Mouse (Mus musculus) ES-E14 (cell line): ENCODE measurements at regions not wholly inside any gene's neighbourhood (a gene's known extent, or its start where the extent isn't known, plus 50 kb on each side); places are given as distances from the start of the nearest gene placed in this dataset.

Experiments used
- CHD2 ChIP-seq: IDR thresholded peaks from 2 replicates; pipeline ENCODE4 v1.6.1; 2014; ENCODE audit warnings: mild to moderate bottlenecking, low read depth, low read length, inconsistent platforms
- HCFC1 ChIP-seq: IDR thresholded peaks from 2 replicates; pipeline ENCODE4 v1.6.1; 2012; ENCODE audit warnings: low read length, inconsistent platforms, borderline replicate concordance; ENCODE audit not compliant: insufficient read depth
- MAFK ChIP-seq: IDR thresholded peaks from 2 replicates; pipeline ENCODE4 v1.6.1; 2014; ENCODE audit warnings: mild to moderate bottlenecking, low read depth, low read length, inconsistent platforms; ENCODE audit not compliant: insufficient read depth
- ZNF384 ChIP-seq: IDR thresholded peaks from 2 replicates; pipeline ENCODE4 v1.6.1; 2012; ENCODE audit warnings: low read depth, low read length, inconsistent platforms

- TF ChIP-seq MAFK = no peak
- TF ChIP-seq CHD2 = no peak
- TF ChIP-seq HCFC1 = no peak
- no peak for TF ChIP-seq ZNF384
Observed at GRCm38 (mm10) chr1:33245186-33245585, 424.4 kb downstream of the Prim2 start.
